Mouse (Mus musculus) R1 (cell line): Measurements from ENCODE around the gene Slc12a5.
A peak's percentile ranks its signal among the peaks of the same experiment; 100 is the strongest.

Experiments used
- DNase-seq: peaks from one replicate; pipeline ENCODE4 v3.0.0-alpha.2; 2018; ENCODE audit warnings: low read depth, low spot score

Slc12a5 gene

GRCm38 (mm10) chr2:164960716-164961441 lies at the start of gene Slc12a5:
TSS of gene Slc12a5 (plus strand) at chr2:164960802.
- DNase-seq = peak; percentile 78

- peak; percentile 96 for DNase-seq
Measured at GRCm38 (mm10) chr2:164911086-164912048, 49.2 kb upstream of the Slc12a5 start, which contains the start of gene Zfp335. TSS of gene Zfp335 (minus strand) at chr2:164911757.

- DNase-seq = no peak
Measured at GRCm38 (mm10) chr2:164912151-164912550, 48.5 kb upstream of the Slc12a5 start.

GRCm38 (mm10) chr2:164912749-164913427 lies 47.7 kb upstream of the Slc12a5 start:
- no peak for DNase-seq

- DNase-seq = peak; percentile 67
Measured at GRCm38 (mm10) chr2:164913428-164913786, 47.2 kb upstream of the Slc12a5 start.

- DNase-seq = peak; percentile 28
Measured at GRCm38 (mm10) chr2:164916820-164917219, 43.8 kb upstream of the Slc12a5 start.

- DNase-seq = peak; percentile 80
Measured at GRCm38 (mm10) chr2:164917371-164917770, 43.2 kb upstream of the Slc12a5 start.

- peak; percentile 82 for DNase-seq
Measured at GRCm38 (mm10) chr2:164918325-164918724, 42.3 kb upstream of the Slc12a5 start.

- DNase-seq = peak; percentile 65
Measured at GRCm38 (mm10) chr2:164921984-164922383, 38.6 kb upstream of the Slc12a5 start.

GRCm38 (mm10) chr2:164923291-164923690 lies 37.3 kb upstream of the Slc12a5 start:
- no peak for DNase-seq

GRCm38 (mm10) chr2:164924100-164924857 lies 36.3 kb upstream of the Slc12a5 start:
- peak; percentile 78 for DNase-seq

GRCm38 (mm10) chr2:164930706-164931581 lies 29.7 kb upstream of the Slc12a5 start:
- DNase-seq = no peak

- no peak for DNase-seq
Measured at GRCm38 (mm10) chr2:164933534-164933933, 27.1 kb upstream of the Slc12a5 start.

GRCm38 (mm10) chr2:164935991-164936390 lies 24.6 kb upstream of the Slc12a5 start:
- no peak for DNase-seq

- peak; percentile 92 for DNase-seq
Measured at GRCm38 (mm10) chr2:164938146-164939091, 22.2 kb upstream of the Slc12a5 start.

GRCm38 (mm10) chr2:164939106-164939505 lies 21.5 kb upstream of the Slc12a5 start:
- DNase-seq = peak; percentile 19

GRCm38 (mm10) chr2:164940140-164940830 lies 20.3 kb upstream of the Slc12a5 start, which contains the start of gene Mmp9:
TSS of gene Mmp9 (plus strand) at chr2:164940780.
- DNase-seq = peak; percentile 19

GRCm38 (mm10) chr2:164942692-164943290 lies 17.8 kb upstream of the Slc12a5 start:
- peak; percentile 96 for DNase-seq
